Mouse (Mus musculus) lung, postnatal 10 days (tissue): ENCODE results near the gene Bdkrb2.

Experiments used
- DNase-seq: peaks from one replicate; pipeline ENCODE4 v3.0.0; 2021

Gene Bdkrb2

GRCm38 (mm10) chr12:105547151-105547550 lies 15.9 kb upstream of the Bdkrb2 start:
- no peak for DNase-seq

GRCm38 (mm10) chr12:105548001-105548400 lies 15.0 kb upstream of the Bdkrb2 start:
- no peak for DNase-seq

- DNase-seq: no peak
These were observed 14.1 kb upstream of the Bdkrb2 start for GRCm38 (mm10) chr12:105548881-105549280.

GRCm38 (mm10) chr12:105549835-105550802 lies 12.9 kb upstream of the Bdkrb2 start:
- no peak for DNase-seq

- peak; percentile 49 for DNase-seq
These were observed 11.5 kb upstream of the Bdkrb2 start for GRCm38 (mm10) chr12:105551551-105551989.

GRCm38 (mm10) chr12:105554151-105554772 lies 8.8 kb upstream of the Bdkrb2 start:
- peak; percentile 68 for DNase-seq

- DNase-seq: no peak
These were observed 7.9 kb upstream of the Bdkrb2 start for GRCm38 (mm10) chr12:105555172-105555571.

- peak; percentile 79 for DNase-seq
These were observed 5.6 kb upstream of the Bdkrb2 start for GRCm38 (mm10) chr12:105557250-105557925.

GRCm38 (mm10) chr12:105561007-105561534 lies 2.0 kb upstream of the Bdkrb2 start:
- no peak for DNase-seq

- no peak for DNase-seq
These were observed 788 bp upstream of the Bdkrb2 start for GRCm38 (mm10) chr12:105562056-105562820.

GRCm38 (mm10) chr12:105563726-105564275 lies 775 bp downstream of the Bdkrb2 start:
- DNase-seq: no peak

- no peak for DNase-seq
These were observed 2.2 kb downstream of the Bdkrb2 start for GRCm38 (mm10) chr12:105565221-105565620.

- DNase-seq: no peak
These were observed 8.8 kb downstream of the Bdkrb2 start for GRCm38 (mm10) chr12:105571867-105572266.

- DNase-seq: no peak
These were observed 9.6 kb downstream of the Bdkrb2 start for GRCm38 (mm10) chr12:105572622-105573021.

GRCm38 (mm10) chr12:105574356-105574755 lies 11.3 kb downstream of the Bdkrb2 start:
- no peak for DNase-seq

GRCm38 (mm10) chr12:105580490-105580889 lies 17.5 kb downstream of the Bdkrb2 start:
- DNase-seq: no peak

- no peak for DNase-seq
These were observed 19.5 kb downstream of the Bdkrb2 start for GRCm38 (mm10) chr12:105582486-105582885.

GRCm38 (mm10) chr12:105583484-105583883 lies 20.5 kb downstream of the Bdkrb2 start:
- peak; percentile 62 for DNase-seq

- peak; percentile 86 for DNase-seq
These were observed 21.8 kb downstream of the Bdkrb2 start for GRCm38 (mm10) chr12:105584851-105585250.

GRCm38 (mm10) chr12:105587526-105587925 lies 24.5 kb downstream of the Bdkrb2 start:
- DNase-seq: no peak

- no peak for DNase-seq
These were observed 27.8 kb downstream of the Bdkrb2 start for GRCm38 (mm10) chr12:105590786-105591185.

GRCm38 (mm10) chr12:105592361-105592761 lies 29.3 kb downstream of the Bdkrb2 start:
- DNase-seq: no peak
